Mouse (Mus musculus): Measurements from ENCODE around the gene Prl8a8. TPM values are rescaled to one million over a fixed set of nuclear protein-coding genes. Genes with fewer than 3 reads are reported as not detected.

Gene Prl8a8
- polyA plus RNA-seq (2016; fragmentation: Nextera tagmentation; extraction: Ambion mirVana) = not detected in 2 replicates

DNA sequence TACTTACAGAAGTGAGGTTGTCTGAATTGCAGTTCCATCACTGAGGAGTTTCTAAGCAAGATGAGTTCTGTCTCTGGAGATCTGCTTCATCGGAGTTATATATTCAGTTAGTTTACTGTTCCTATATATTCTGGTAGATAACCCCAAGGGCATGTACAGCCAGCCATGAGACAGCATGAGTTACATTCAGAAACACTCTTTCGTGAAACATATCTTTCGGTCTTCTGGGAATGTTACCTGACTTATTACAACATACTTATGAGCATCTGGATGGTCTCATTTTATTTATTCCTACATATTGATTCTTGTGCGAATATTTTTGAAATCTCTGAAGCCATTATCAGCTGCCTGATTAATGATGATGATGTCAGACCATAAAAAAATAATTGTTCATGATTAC is at the start of gene Prl8a8:
Prl8a8 (minus strand) TSS at position 101 of the 400 bp plus-strand sequence.
- no peak within 1 kb of the TSS for H3K4me2 ChIP-seq
- no peak for ATAC-seq (ENCODE audit: low FRiP score)
- no peaks in the 10 kb centered on the region for H3K36me3 ChIP-seq (replicated peaks)
- H3K4me1 ChIP-seq = no peaks in the 10 kb centered on the region
- no peak within 1 kb of the TSS for H3K4me3 ChIP-seq (replicated peaks)
- H3K27ac ChIP-seq = no peak within 1 kb of the TSS
- no peak within 1 kb of the TSS for H3K9ac ChIP-seq
- H3K27me3 ChIP-seq = no peaks in the 10 kb centered on the region
- 93% methylated on average over 4 of the region's 4 CpGs for WGBS
- no peaks in the 10 kb centered on the region for H3K9me3 ChIP-seq

DNA sequence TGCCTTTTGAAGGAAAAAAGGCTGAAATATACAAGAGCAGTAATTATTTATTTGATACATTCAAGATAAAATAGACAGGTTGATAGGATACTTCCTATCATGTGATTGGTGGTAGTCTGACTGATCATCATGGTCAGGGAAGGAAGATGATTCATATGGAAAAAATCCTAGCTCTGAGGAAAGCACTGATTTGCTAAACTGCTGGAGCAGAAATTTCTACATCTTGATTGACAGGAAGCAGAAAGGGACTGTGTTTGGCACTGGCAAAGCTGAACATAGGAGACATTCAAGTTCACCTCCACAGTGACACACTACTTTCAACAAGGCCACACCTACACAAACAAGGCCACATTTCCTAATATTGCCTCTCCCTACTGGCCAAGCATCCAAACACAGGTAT is 40.3 kb upstream of the Prl8a8 start:
- Histone ChIP-seq H3K36me3 (replicated peaks) (no peaks in the 10 kb centered on the region), H3K4me2 (no peak overlapping the region), H3K9me3 (no peaks in the 10 kb centered on the region), H3K27ac (no peak overlapping the region), H3K27me3 (no peaks in the 10 kb centered on the region), H3K4me1 (no peaks in the 10 kb centered on the region), H3K4me3 (replicated peaks) (no peak overlapping the region), H3K9ac (no peak overlapping the region)
- no peak for ATAC-seq (ENCODE audit: low FRiP score)

- Histone ChIP-seq H3K4me3 (replicated peaks) (no peak overlapping the region), H3K27me3 (no peaks in the 10 kb centered on the region), H3K9ac (no peak overlapping the region), H3K36me3 (replicated peaks) (no peaks in the 10 kb centered on the region), H3K9me3 (no peaks in the 10 kb centered on the region), H3K27ac (no peak overlapping the region), H3K4me1 (no peaks in the 10 kb centered on the region), H3K4me2 (no peak overlapping the region)
- no peak for ATAC-seq (ENCODE audit: low FRiP score)
- 83% methylated on average over 4 of the region's 4 CpGs for WGBS
These were observed 10.1 kb upstream of the Prl8a8 start for GRCm38 (mm10) chr13:27523156-27523555.

DNA sequence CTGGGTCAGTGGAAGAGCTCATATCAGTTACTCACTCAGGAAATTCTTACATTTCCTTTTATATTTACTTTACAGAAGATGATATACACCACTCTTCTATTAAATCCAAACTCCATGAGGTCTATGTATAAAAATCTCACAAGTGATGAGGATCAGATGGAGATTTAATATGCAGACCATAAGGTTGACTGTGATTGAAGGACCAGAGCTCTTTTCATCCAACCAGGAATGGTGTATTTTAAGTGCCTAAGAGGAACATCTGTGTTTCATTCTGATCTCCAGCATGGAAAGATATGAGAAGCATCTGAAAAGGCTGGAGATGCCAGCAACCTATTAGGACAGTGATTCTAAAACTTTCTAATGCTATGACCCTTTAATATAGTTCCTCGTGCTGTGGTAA is 5.4 kb downstream of the Prl8a8 start:
- H3K36me3 ChIP-seq (replicated peaks) = no peaks in the 10 kb centered on the region
- H3K4me2 ChIP-seq = no peak overlapping the region
- H3K27ac ChIP-seq = no peak overlapping the region
- no peak overlapping the region for H3K4me3 ChIP-seq (replicated peaks)
- H3K9ac ChIP-seq = no peak overlapping the region
- H3K9me3 ChIP-seq = no peaks in the 10 kb centered on the region
- no peaks in the 10 kb centered on the region for H3K4me1 ChIP-seq
- no peaks in the 10 kb centered on the region for H3K27me3 ChIP-seq
- WGBS = 78% methylated on average over 1 of the region's 1 CpGs
- ATAC-seq (ENCODE audit: low FRiP score) = no peak

Other genes starting within 250 kb of the Prl8a8 start
- gene Prl6a1, start 200.6 kb downstream of the Prl8a8 start, polyA plus RNA-seq (2016; fragmentation: Nextera tagmentation; extraction: Ambion mirVana) = not detected in 2 replicates
- 0.22 TPM in 1 of 2 replicates, not detected in the other for gene Prl8a2, start 167.5 kb downstream of the Prl8a8 start, polyA plus RNA-seq (2016; fragmentation: Nextera tagmentation; extraction: Ambion mirVana)
- gene Prl2b1, start 122.4 kb downstream of the Prl8a8 start, polyA plus RNA-seq (2016; fragmentation: Nextera tagmentation; extraction: Ambion mirVana) = not detected in 2 replicates
- gene Prl8a6, start 74.5 kb downstream of the Prl8a8 start, polyA plus RNA-seq (2016; fragmentation: Nextera tagmentation; extraction: Ambion mirVana) = not detected in 2 replicates
- gene Prl8a9, start 51.4 kb upstream of the Prl8a8 start, polyA plus RNA-seq (2016; fragmentation: Nextera tagmentation; extraction: Ambion mirVana) = not detected in 2 replicates
- not detected in 2 replicates for gene Prl8a1, start 69.0 kb upstream of the Prl8a8 start, polyA plus RNA-seq (2016; fragmentation: Nextera tagmentation; extraction: Ambion mirVana)
- not detected in 2 replicates for gene Prl7b1, start 97.4 kb upstream of the Prl8a8 start, polyA plus RNA-seq (2016; fragmentation: Nextera tagmentation; extraction: Ambion mirVana)
- not detected in 2 replicates for gene Prl7a1, start 129.3 kb upstream of the Prl8a8 start, polyA plus RNA-seq (2016; fragmentation: Nextera tagmentation; extraction: Ambion mirVana)
- gene Prl7a2, start 154.8 kb upstream of the Prl8a8 start, polyA plus RNA-seq (2016; fragmentation: Nextera tagmentation; extraction: Ambion mirVana) = not detected in 2 replicates
- gene Prl7d1, start 203.5 kb upstream of the Prl8a8 start, polyA plus RNA-seq (2016; fragmentation: Nextera tagmentation; extraction: Ambion mirVana) = not detected in 2 replicates

Data from forebrain, embryonic 12.5 days (tissue).